Mouse (Mus musculus) neutrophil, adult 59 days (primary cell): ENCODE measurements around the gene Sapcd2. TPM values are rescaled to one million over a fixed set of nuclear protein-coding genes. Genes with fewer than 3 reads are reported as not detected.

Experiments
- total RNA-seq, 2 experiments: library from RNA; stranded (reverse); gene quantifications; 1 replicate in 1 of 2; 2 replicates in 1 of 2; pipeline ENCODE4 v1.2.4; 2023

Gene Sapcd2
- 10 to 100 TPM in 1 of 2 experiments, 1 to 10 TPM in 1; 9.1 to 11.3 TPM for total RNA-seq

GRCm38 (mm10) chr2:25371764-25372643 lies at the start of gene Sapcd2:
Gene Sapcd2, plus strand, starts transcription at chr2:25372321.

GRCm38 (mm10) chr2:25332286-25333160 lies 39.6 kb upstream of the Sapcd2 start, which contains the start of gene Man1b1:
Gene Man1b1, plus strand, starts transcription at chr2:25332338.

DNA sequence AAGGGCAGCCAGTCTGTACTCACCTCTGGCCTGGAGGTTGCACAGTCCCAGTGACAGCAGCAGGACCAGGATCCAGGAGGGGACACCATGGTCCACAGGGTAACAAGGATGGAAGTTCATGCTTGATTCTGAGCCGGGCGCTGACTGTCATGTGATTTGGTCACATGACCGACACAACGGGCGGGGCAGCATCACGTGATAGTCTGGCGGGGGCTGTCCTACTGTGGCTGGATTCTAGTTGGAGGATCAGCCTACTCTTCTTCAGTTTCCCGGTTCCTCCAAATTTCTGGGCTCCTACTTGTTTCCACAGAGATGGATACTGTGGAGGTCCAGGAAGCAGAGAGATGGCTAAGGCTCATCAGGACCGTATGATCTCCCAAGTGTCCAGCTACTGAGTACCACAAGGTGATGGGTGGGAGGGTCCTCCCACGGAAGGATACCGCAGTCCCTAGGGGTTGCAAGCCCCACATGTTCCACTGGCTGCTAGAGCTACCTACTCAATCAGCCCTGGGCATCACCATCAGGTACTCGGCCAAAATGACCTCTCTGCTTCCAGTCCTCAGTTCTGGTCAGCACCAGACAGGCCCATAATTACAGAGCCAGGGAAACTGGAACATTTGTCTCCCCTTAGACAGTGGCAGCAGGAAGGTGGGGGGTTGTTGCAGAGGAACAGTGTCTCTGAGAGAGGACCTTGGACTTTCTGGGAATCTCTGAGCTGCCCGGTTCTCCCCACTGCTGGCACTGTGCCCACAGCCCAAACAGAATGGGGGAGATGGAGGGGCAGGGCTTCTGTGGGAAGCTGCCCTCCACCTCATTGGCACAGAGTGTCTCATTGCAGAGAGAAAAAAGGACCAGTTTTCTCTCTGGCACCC lies 15.7 kb upstream of the Sapcd2 start, which contains the start of gene Dpp7:
TSS of gene Dpp7 (minus strand) at position 152 of the 872 bp plus-strand sequence.

GRCm38 (mm10) chr2:25365091-25365761 lies 6.9 kb upstream of the Sapcd2 start, which contains the start of gene Uap1l1:
Gene Uap1l1, minus strand, starts transcription at chr2:25365682.

GRCm38 (mm10) chr2:25395721-25396596 lies 23.8 kb downstream of the Sapcd2 start, which contains the start of gene Entpd2:
Gene Entpd2, plus strand, starts transcription at chr2:25395874.

GRCm38 (mm10) chr2:25399051-25399450 lies 26.9 kb downstream of the Sapcd2 start, which contains the start of gene Npdc1:
Gene Npdc1, plus strand, starts transcription at chr2:25399351.

GRCm38 (mm10) chr2:25422587-25423410 lies 50.7 kb downstream of the Sapcd2 start, which contains the start of gene Fut7:
Gene Fut7, plus strand, starts transcription at chr2:25423267.

Other genes with a start within 250 kb of the Sapcd2 start
- gene Nrarp, start 191.6 kb upstream of the Sapcd2 start, total RNA-seq, result under 1 TPM; 0.57 to 0.73 TPM
- gene Tor4a, start 175.4 kb upstream of the Sapcd2 start, total RNA-seq, result 10 to 100 TPM; 39.0 to 42.5 TPM
- 10 to 100 TPM; 46.2 to 55.8 TPM for gene Nelfb, start 160.8 kb upstream of the Sapcd2 start, total RNA-seq
- gene Stpg3, start 157.7 kb upstream of the Sapcd2 start, total RNA-seq, result under 1 TPM; 0.29 to 0.40 TPM
- not detected for gene Fam166a, start 153.6 kb upstream of the Sapcd2 start, total RNA-seq
- gene Tubb4b, start 147.6 kb upstream of the Sapcd2 start, total RNA-seq, result 100 to 1,000 TPM; 254 to 279 TPM
- gene Slc34a3, start 138.0 kb upstream of the Sapcd2 start, total RNA-seq, result not detected
- gene Rnf224, start 135.5 kb upstream of the Sapcd2 start, total RNA-seq, result not detected
- under 1 TPM in 1 of 2 experiments, not detected in 1; 0.29 TPM for gene Rnf208, start 130.1 kb upstream of the Sapcd2 start, total RNA-seq
- not detected for gene Cysrt1, start 129.9 kb upstream of the Sapcd2 start, total RNA-seq
- 1 to 10 TPM in 1 of 2 experiments, under 1 TPM in 1; 0.53 to 3.2 TPM for gene AL732309.1, start 125.5 kb upstream of the Sapcd2 start, total RNA-seq
- 10 to 100 TPM; 17.8 to 19.1 TPM for gene Tmem203, start 116.9 kb upstream of the Sapcd2 start, total RNA-seq
- gene Tprn, start 109.7 kb upstream of the Sapcd2 start, total RNA-seq, result 10 to 100 TPM; 12.7 to 14.6 TPM
- gene Ssna1, start 99.9 kb upstream of the Sapcd2 start, total RNA-seq, result 10 to 100 TPM; 60.4 to 61.5 TPM
- 10 to 100 TPM; 79.1 to 82.3 TPM for gene Anapc2, start 99.8 kb upstream of the Sapcd2 start, total RNA-seq
- gene Tmem210, start 84.2 kb upstream of the Sapcd2 start, total RNA-seq, result not detected
- gene Lrrc26, start 82.4 kb upstream of the Sapcd2 start, total RNA-seq, result not detected
- not detected for gene Grin1, start 53.1 kb upstream of the Sapcd2 start, total RNA-seq
- 10 to 100 TPM; 39.8 to 46.7 TPM for gene Man1b1, start 40.0 kb upstream of the Sapcd2 start, total RNA-seq
- gene Dpp7, start 16.0 kb upstream of the Sapcd2 start, total RNA-seq, result 10 to 100 TPM; 11.1 to 21.8 TPM
- gene Uap1l1, start 6.6 kb upstream of the Sapcd2 start, total RNA-seq, result 10 to 100 TPM; 30.5 to 36.8 TPM
- gene Entpd2, start 23.6 kb downstream of the Sapcd2 start, total RNA-seq, result not detected
- not detected for gene Npdc1, start 27.0 kb downstream of the Sapcd2 start, total RNA-seq
- 10 to 100 TPM; 16.2 to 20.1 TPM for gene Fut7, start 50.9 kb downstream of the Sapcd2 start, total RNA-seq
- gene Abca2, start 56.4 kb downstream of the Sapcd2 start, total RNA-seq, result 10 to 100 TPM; 17.7 to 22.9 TPM
- not detected for gene Clic3, start 84.5 kb downstream of the Sapcd2 start, total RNA-seq
- gene Paxx, start 88.8 kb downstream of the Sapcd2 start, total RNA-seq, result 10 to 100 TPM; 44.7 to 53.4 TPM
- gene Ptgds, start 97.7 kb downstream of the Sapcd2 start, total RNA-seq, result not detected
- not detected for gene Lcn12, start 121.6 kb downstream of the Sapcd2 start, total RNA-seq
- gene Fbxw5, start 128.4 kb downstream of the Sapcd2 start, total RNA-seq, result 10 to 100 TPM; 26.8 to 28.7 TPM
- gene C8g, start 129.4 kb downstream of the Sapcd2 start, total RNA-seq, result under 1 TPM; 0.44 to 0.64 TPM
- gene Traf2, start 174.6 kb downstream of the Sapcd2 start, total RNA-seq, result 10 to 100 TPM; 21.6 to 24.3 TPM
- gene Edf1, start 185.5 kb downstream of the Sapcd2 start, total RNA-seq, result 10 to 100 TPM; 87.5 to 92.7 TPM
- under 1 TPM; 0.42 to 0.62 TPM for gene Mamdc4, start 202.5 kb downstream of the Sapcd2 start, total RNA-seq
- 1 to 10 TPM; 4.7 to 5.8 TPM for gene Phpt1, start 202.9 kb downstream of the Sapcd2 start, total RNA-seq
- not detected for gene Ajm1, start 209.4 kb downstream of the Sapcd2 start, total RNA-seq
- gene Rabl6, start 236.2 kb downstream of the Sapcd2 start, total RNA-seq, result 10 to 100 TPM; 28.3 to 46.4 TPM
- gene Ccdc183, start 245.4 kb downstream of the Sapcd2 start, total RNA-seq, result not detected
- gene Tmem141, start 249.7 kb downstream of the Sapcd2 start, total RNA-seq, result 1 to 10 TPM; 3.5 to 4.4 TPM